Mouse (Mus musculus) intestine, postnatal 0 days (tissue): ENCODE measurements around the gene Med27. TPM values are rescaled to one million over a fixed set of nuclear protein-coding genes. Genes with fewer than 3 reads are reported as not detected.
"Not testable (repeated sequence)": the region's sequence is repeated elsewhere in the genome, so short reads cannot be mapped to it uniquely, and the experiment has no call there.

Source experiments
- ATAC-seq: fragments of 200-750 bp; cut with Nextera tagmentation; 2 replicates; pipeline ENCODE4 v1.8.0; 2017; ENCODE audit warnings: mild to moderate bottlenecking, moderate TSS enrichment, moderate library complexity
- H3K27ac ChIP-seq: fragments of 300-500 bp; sonication (generic); 2 replicates; pipeline ENCODE4 v1.5.1; 2014; ENCODE audit warnings: mild to moderate bottlenecking, low read depth, low read length, moderate library complexity
- H3K27me3 ChIP-seq: fragments of 300-500 bp; sonication (generic); replicated peaks from 2 replicates; pipeline ENCODE4 v1.6.1; 2014; ENCODE audit warnings: low read length, mixed read lengths; ENCODE audit not compliant: control insufficient read depth, insufficient read depth
- H3K36me3 ChIP-seq: fragments of 300-500 bp; sonication (generic); 2 replicates; pipeline ENCODE4 v1.6.1; 2014; ENCODE audit warnings: mild to moderate bottlenecking, moderate library complexity; ENCODE audit not compliant: control insufficient read depth, insufficient read depth
- H3K4me1 ChIP-seq: fragments of 300-500 bp; sonication (generic); replicated peaks from 2 replicates; pipeline ENCODE4 v1.6.1; 2014; ENCODE audit warnings: antibody characterized with exemption, low read length, mixed read lengths; ENCODE audit not compliant: control insufficient read depth, insufficient read depth
- H3K4me2 ChIP-seq: fragments of 300-500 bp; sonication (generic); replicated peaks from 2 replicates; pipeline ENCODE4 v1.6.1; 2014; ENCODE audit warnings: low read depth, mild to moderate bottlenecking, moderate library complexity
- H3K4me3 ChIP-seq: fragments of 300-500 bp; sonication (generic); 2 replicates; pipeline ENCODE4 v1.5.1; 2014; ENCODE audit warnings: low read depth, low read length
- H3K9ac ChIP-seq: fragments of 300-500 bp; sonication (generic); 2 replicates; pipeline ENCODE4 v1.6.1; 2014; ENCODE audit warnings: mild to moderate bottlenecking, low read depth, low read length
- H3K9me3 ChIP-seq: fragments of 300-500 bp; sonication (generic); 2 replicates; pipeline ENCODE4 v1.6.1; 2016; ENCODE audit warnings: mixed run types; ENCODE audit not compliant: control insufficient read depth
- CTCF ChIP-seq: sonication (generic); IDR thresholded peaks from 2 replicates; pipeline ENCODE4 v1.5.1; 2016; ENCODE audit warnings: low read depth, mild to moderate bottlenecking, control low read depth, antibody characterized with exemption, moderate library complexity
- WGBS: fragments of 180-500 bp; shearing (Covaris S2); extraction: QIAGEN DNeasy Blood & Tissue Kit; methylation state at CpG from one replicate; pipeline ENCODE4 v1.1.7; 2014; 5-methylcytosine and 5-hydroxymethylcytosine counted together
- polyA plus RNA-seq: library from polyadenylated mRNA; unstranded; fragments of >200 nt; fragmentation: Nextera tagmentation; extraction: Ambion mirVana; gene quantifications from 2 replicates; pipeline ENCODE4 v1.2.1, GENCODE M21; 2015

The Med27 gene
- polyA plus RNA-seq, 1 experiment from 2014 or later: 24.8 TPM

- no peak overlapping the region for H3K4me3 ChIP-seq
- 0 out of 2 replicates have a peak, but pooled peaks cover 3% of the 10 kb centered on the region for H3K36me3 ChIP-seq
- no peak overlapping the region for H3K27ac ChIP-seq
- H3K9me3 ChIP-seq: no peaks in the 10 kb centered on the region
- no peaks in the 10 kb centered on the region for H3K27me3 ChIP-seq
- H3K4me2 ChIP-seq: no peak overlapping the region
- H3K9ac ChIP-seq: no peak overlapping the region
- WGBS: 83% methylated on average over 5 of the region's 5 CpGs
- TF ChIP-seq CTCF: no peak
- no peaks in the 10 kb centered on the region for H3K4me1 ChIP-seq
- no peak for ATAC-seq
Measured at GRCm38 (mm10) chr2:29528811-29529210, 182.2 kb downstream of the Med27 start.

- H3K9me3 ChIP-seq, H3K9ac ChIP-seq, H3K4me2 ChIP-seq, H3K27me3 ChIP-seq, H3K4me1 ChIP-seq, ATAC-seq, H3K27ac ChIP-seq, H3K36me3 ChIP-seq, H3K4me3 ChIP-seq: not testable (repeated sequence)
- 96% methylated on average over 2 of the region's 2 CpGs for WGBS
Measured at GRCm38 (mm10) chr2:29529788-29530187, 183.2 kb downstream of the Med27 start.

- H3K36me3 ChIP-seq: no peaks in the 10 kb centered on the region
- no peaks in the 10 kb centered on the region for H3K4me1 ChIP-seq
- H3K9me3 ChIP-seq: no peaks in the 10 kb centered on the region
- no peak overlapping the region for H3K27ac ChIP-seq
- no peak overlapping the region for H3K4me3 ChIP-seq
- H3K27me3 ChIP-seq: no peaks in the 10 kb centered on the region
- H3K9ac ChIP-seq: no peak overlapping the region
- H3K4me2 ChIP-seq: no peak overlapping the region
- 89% methylated on average over 3 of the region's 3 CpGs for WGBS
- no peak for TF ChIP-seq CTCF
- ATAC-seq: no peak
Measured at GRCm38 (mm10) chr2:29532173-29532572, 185.6 kb downstream of the Med27 start.

GRCm38 (mm10) chr2:29532921-29533320 is 186.3 kb downstream of the Med27 start:
- Histone ChIP-seq H3K27ac (no peak overlapping the region), H3K9ac (no peak overlapping the region), H3K4me3 (no peak overlapping the region), H3K9me3 (no peaks in the 10 kb centered on the region), H3K27me3 (no peaks in the 10 kb centered on the region), H3K36me3 (no peaks in the 10 kb centered on the region), H3K4me2 (no peak overlapping the region), H3K4me1 (no peaks in the 10 kb centered on the region)
- 84% methylated on average over 5 of the region's 5 CpGs for WGBS
- no peak for ATAC-seq
- TF ChIP-seq CTCF: no peak

GRCm38 (mm10) chr2:29535566-29536244 is 189.1 kb downstream of the Med27 start:
- ATAC-seq: no peak
- WGBS: 71% methylated on average over 5 of the region's 5 CpGs
- Histone ChIP-seq H3K36me3 (no peaks in the 10 kb centered on the region), H3K4me1 (no peaks in the 10 kb centered on the region), H3K4me3 (no peak overlapping the region), H3K27me3 (no peaks in the 10 kb centered on the region), H3K9me3 (no peaks in the 10 kb centered on the region), H3K27ac (no peak overlapping the region), H3K9ac (no peak overlapping the region), H3K4me2 (no peak overlapping the region)
- TF ChIP-seq CTCF: no peak

GRCm38 (mm10) chr2:29536481-29536880 is 189.9 kb downstream of the Med27 start:
- Histone ChIP-seq H3K9ac (no peak overlapping the region), H3K4me1 (no peaks in the 10 kb centered on the region), H3K36me3 (no peaks in the 10 kb centered on the region), H3K9me3 (no peaks in the 10 kb centered on the region), H3K27ac (no peak overlapping the region), H3K4me2 (no peak overlapping the region), H3K4me3 (no peak overlapping the region), H3K27me3 (no peaks in the 10 kb centered on the region)
- WGBS: 82% methylated on average over 9 of the region's 9 CpGs
- no peak for ATAC-seq
- no peak for TF ChIP-seq CTCF

GRCm38 (mm10) chr2:29537334-29537733 is 190.7 kb downstream of the Med27 start:
- ATAC-seq: no peak
- 59% methylated on average over 8 of the region's 8 CpGs for WGBS

More at GRCm38 (mm10) chr2:29537334-29537733, 190.7 kb downstream of the Med27 start:
- no peaks in the 10 kb centered on the region for H3K27me3 ChIP-seq
- H3K4me2 ChIP-seq: no peak overlapping the region
- no peaks in the 10 kb centered on the region for H3K4me1 ChIP-seq
- no peak overlapping the region for H3K4me3 ChIP-seq
- H3K9me3 ChIP-seq: no peaks in the 10 kb centered on the region
- H3K9ac ChIP-seq: no peak overlapping the region
- peak; percentile 63 for TF ChIP-seq CTCF
- no peak overlapping the region for H3K27ac ChIP-seq
- no peaks in the 10 kb centered on the region for H3K36me3 ChIP-seq
